Mouse (Mus musculus): ENCODE results near the gene Tas2r138. TPM values are rescaled to one million over a fixed set of nuclear protein-coding genes. Genes with fewer than 3 reads are reported as not detected.

Tas2r138 gene
- total RNA-seq, 2 experiments from 2014 or later: not detected

Other genes with a start within 250 kb of the Tas2r138 start
- gene E330009J07Rik, start 177.2 kb downstream of the Tas2r138 start, total RNA-seq (2021): 10 to 100 TPM; 11.9 to 15.4 TPM
- gene Wee2, start 174.2 kb downstream of the Tas2r138 start, total RNA-seq (2021): not detected
- 10 to 100 TPM; 47.4 to 48.1 TPM for gene Ssbp1, start 142.0 kb downstream of the Tas2r138 start, total RNA-seq (2021)
- not detected for gene Tas2r137, start 122.1 kb downstream of the Tas2r138 start, total RNA-seq (2021)
- gene Tas2r108, start 119.8 kb downstream of the Tas2r138 start, total RNA-seq (2021): not detected
- gene Prss37, start 93.8 kb downstream of the Tas2r138 start, total RNA-seq (2021): not detected
- not detected for gene Olfr461, start 58.3 kb downstream of the Tas2r138 start, total RNA-seq (2021)
- not detected for gene Olfr460, start 43.8 kb downstream of the Tas2r138 start, total RNA-seq (2021)
- gene Clec5a, start 27.5 kb downstream of the Tas2r138 start, total RNA-seq (2021): 1 to 10 TPM in 1 of 2 experiments, under 1 TPM in 1; 0.50 to 1.3 TPM
- gene Mgam, start 15.5 kb upstream of the Tas2r138 start, total RNA-seq (2021): 1 to 10 TPM in 1 of 2 experiments, under 1 TPM in 1; 0.63 to 2.0 TPM

All from adrenal gland, postnatal 36 days (tissue).